Mouse (Mus musculus): ENCODE measurements at regions not wholly inside any gene's neighbourhood (a gene's known extent, or its start where the extent isn't known, plus 50 kb on each side); places are given as distances from the start of the nearest gene placed in this dataset.

GRCm38 (mm10) chr1:81671725-81672124 lies 561.2 kb upstream of the Gm9747 start:
- TF ChIP-seq CTCF (conservative IDR thresholded peaks at IDR 0.05; ENCODE audit: low read length) (no peak), POU5F1 (IDR thresholded peaks at IDR 0.05; ENCODE audit: borderline replicate concordance, low read length) (no peak), NANOG (IDR thresholded peaks at IDR 0.05; ENCODE audit: borderline replicate concordance, low read length) (no peak)

Data from E14TG2a.4 (cell line).